Mouse (Mus musculus): ENCODE results near the gene Ncor2. TPM values are rescaled to one million over a fixed set of nuclear protein-coding genes. Genes with fewer than 3 reads are reported as not detected.

Ncor2 gene
- polyA plus RNA-seq, 1 experiment from 2014 or later = 27.5 TPM

DNA sequence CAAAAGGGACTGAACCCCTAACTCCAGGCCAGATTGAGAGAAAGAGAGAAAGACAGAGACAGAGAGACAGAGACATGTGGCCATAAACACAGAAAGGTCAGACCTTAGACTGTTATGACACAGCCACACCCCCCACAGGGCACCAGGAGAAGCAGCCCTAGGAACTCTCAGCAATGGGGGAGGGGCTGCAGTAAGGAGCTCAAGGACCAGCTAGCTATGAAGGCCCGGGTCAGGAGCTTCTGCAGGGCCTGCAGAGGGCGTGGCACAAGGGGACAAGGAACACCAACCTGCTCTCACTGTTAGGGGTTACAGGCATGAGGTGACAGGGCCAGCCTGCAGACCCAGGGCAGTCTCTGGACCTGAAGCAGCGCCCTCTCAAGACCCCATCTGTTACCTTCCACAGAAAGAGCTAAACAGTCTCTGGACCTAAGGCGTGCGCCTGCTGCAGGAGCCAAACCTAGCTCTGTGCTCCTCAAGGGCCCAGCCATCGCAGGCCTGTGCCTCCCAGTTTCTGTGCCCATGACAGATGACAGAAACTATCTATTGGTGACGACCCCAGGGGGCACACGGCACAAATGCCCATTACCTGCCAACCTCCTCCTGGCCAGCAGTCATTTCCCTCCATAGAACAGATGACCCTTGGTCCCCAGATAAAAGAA lies 21.5 kb downstream of the Ncor2 start:
- no peak for DNase-seq (ENCODE audit: low spot score)
- Histone ChIP-seq H3K9me3 (ENCODE audit: control insufficient read depth, low read length) (no peaks in the 10 kb centered on the region), H3K27ac (ENCODE audit: low read depth) (peak overlapping the region; percentile 18; the same call in 1 of the 2 replicates), H3K4me3 (ENCODE audit: low read depth, low read length) (no peak overlapping the region), H3K4me1 (replicated peaks; ENCODE audit: control insufficient read depth, insufficient read depth, low read length) (peaks cover 69% of the 10 kb centered on the region), H3K36me3 (ENCODE audit: control insufficient read depth, insufficient read depth, low read length) (peaks cover 5% of the 10 kb centered on the region; the same call in 1 of the 2 replicates), H3K4me2 (ENCODE audit: low read length) (no peak overlapping the region; the same call in 1 of the 2 replicates), H3K9ac (ENCODE audit: low read length) (no peak overlapping the region), H3K27me3 (replicated peaks; ENCODE audit: control insufficient read depth, insufficient read depth, low read length) (no peaks in the 10 kb centered on the region)
- 48% methylated on average over 8 of the region's 8 CpGs for WGBS
- ATAC-seq (replicated peaks; ENCODE audit: low FRiP score, low TSS enrichment, low read depth) = no peak

GRCm38 (mm10) chr5:125156418-125157205 lies 22.4 kb downstream of the Ncor2 start:
- no peak overlapping the region for H3K9ac ChIP-seq (ENCODE audit: low read length)
- DNase-seq (ENCODE audit: low spot score) = no peak

GRCm38 (mm10) chr5:125155451-125155850 lies 23.6 kb downstream of the Ncor2 start:
- 81% methylated on average over 4 of the region's 4 CpGs for WGBS
- Histone ChIP-seq H3K27ac (ENCODE audit: low read depth) (no peak overlapping the region), H3K4me1 (replicated peaks; ENCODE audit: control insufficient read depth, insufficient read depth, low read length) (peaks cover 78% of the 10 kb centered on the region), H3K36me3 (ENCODE audit: control insufficient read depth, insufficient read depth, low read length) (no peaks in the 10 kb centered on the region), H3K9me3 (ENCODE audit: control insufficient read depth, low read length) (no peaks in the 10 kb centered on the region), H3K4me3 (ENCODE audit: low read depth, low read length) (no peak overlapping the region), H3K27me3 (replicated peaks; ENCODE audit: control insufficient read depth, insufficient read depth, low read length) (no peaks in the 10 kb centered on the region), H3K9ac (ENCODE audit: low read length) (no peak overlapping the region), H3K4me2 (ENCODE audit: low read length) (no peak overlapping the region)
- ATAC-seq (replicated peaks; ENCODE audit: low FRiP score, low TSS enrichment, low read depth) (no peak), DNase-seq (ENCODE audit: low spot score) (no peak)

More at GRCm38 (mm10) chr5:125156418-125157205, 22.4 kb downstream of the Ncor2 start:
- Histone ChIP-seq H3K4me3 (ENCODE audit: low read depth, low read length) (no peak overlapping the region), H3K27ac (ENCODE audit: low read depth) (no peak overlapping the region), H3K4me2 (ENCODE audit: low read length) (no peak overlapping the region; the same call in 1 of the 2 replicates), H3K4me1 (replicated peaks; ENCODE audit: control insufficient read depth, insufficient read depth, low read length) (peaks cover 71% of the 10 kb centered on the region), H3K9me3 (ENCODE audit: control insufficient read depth, low read length) (no peaks in the 10 kb centered on the region), H3K36me3 (ENCODE audit: control insufficient read depth, insufficient read depth, low read length) (peaks cover 5% of the 10 kb centered on the region; the same call in 1 of the 2 replicates), H3K27me3 (replicated peaks; ENCODE audit: control insufficient read depth, insufficient read depth, low read length) (no peaks in the 10 kb centered on the region)
- 69% methylated on average over 22 of the region's 22 CpGs for WGBS
- no peak for ATAC-seq (replicated peaks; ENCODE audit: low FRiP score, low TSS enrichment, low read depth)

DNA sequence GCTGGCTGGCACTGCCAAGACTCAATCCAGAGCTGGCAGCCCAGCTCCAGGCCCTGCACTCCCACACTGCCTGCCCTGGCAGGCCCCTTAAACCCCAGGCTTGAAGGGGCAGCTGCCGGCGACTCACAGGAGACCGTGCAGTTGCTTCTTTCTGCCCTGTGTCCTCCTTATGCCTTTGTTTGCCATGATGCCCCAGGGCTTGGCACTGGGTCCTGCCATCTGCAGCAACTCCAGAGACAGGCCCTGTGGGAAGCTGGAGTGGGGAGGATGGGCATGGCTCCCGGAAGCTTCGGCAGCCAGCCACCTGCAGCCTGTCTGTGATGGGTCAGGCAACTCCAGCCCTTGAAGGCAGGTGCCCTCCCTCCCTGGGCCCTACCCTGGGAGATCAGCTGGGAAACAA lies 24.0 kb downstream of the Ncor2 start:
- ATAC-seq (replicated peaks; ENCODE audit: low FRiP score, low TSS enrichment, low read depth) (no peak), DNase-seq (ENCODE audit: low spot score) (no peak)
- H3K36me3 ChIP-seq (ENCODE audit: control insufficient read depth, insufficient read depth, low read length) = 0 out of 2 replicates have a peak, but pooled peaks cover 4% of the 10 kb centered on the region
- no peak overlapping the region for H3K4me3 ChIP-seq (ENCODE audit: low read depth, low read length)
- H3K9me3 ChIP-seq (ENCODE audit: control insufficient read depth, low read length) = no peaks in the 10 kb centered on the region
- 67% methylated on average over 5 of the region's 5 CpGs for WGBS
- no peak overlapping the region for H3K9ac ChIP-seq (ENCODE audit: low read length)
- H3K27ac ChIP-seq (ENCODE audit: low read depth) = no peak overlapping the region
- H3K27me3 ChIP-seq (replicated peaks; ENCODE audit: control insufficient read depth, insufficient read depth, low read length) = no peaks in the 10 kb centered on the region
- H3K4me2 ChIP-seq (ENCODE audit: low read length) = no peak overlapping the region
- peaks cover 74% of the 10 kb centered on the region for H3K4me1 ChIP-seq (replicated peaks; ENCODE audit: control insufficient read depth, insufficient read depth, low read length)

- Histone ChIP-seq H3K4me3 (ENCODE audit: low read depth, low read length) (no peak overlapping the region), H3K4me2 (ENCODE audit: low read length) (no peak overlapping the region), H3K27me3 (replicated peaks; ENCODE audit: control insufficient read depth, insufficient read depth, low read length) (no peaks in the 10 kb centered on the region), H3K9me3 (ENCODE audit: control insufficient read depth, low read length) (no peaks in the 10 kb centered on the region), H3K9ac (ENCODE audit: low read length) (no peak overlapping the region), H3K27ac (ENCODE audit: low read depth) (no peak overlapping the region), H3K4me1 (replicated peaks; ENCODE audit: control insufficient read depth, insufficient read depth, low read length) (peaks cover 69% of the 10 kb centered on the region), H3K36me3 (ENCODE audit: control insufficient read depth, insufficient read depth, low read length) (0 out of 2 replicates have a peak, but pooled peaks cover 7% of the 10 kb centered on the region)
- 79% methylated on average over 5 of the region's 5 CpGs for WGBS
- DNase-seq (ENCODE audit: low spot score) (no peak), ATAC-seq (replicated peaks; ENCODE audit: low FRiP score, low TSS enrichment, low read depth) (no peak)
Measured at GRCm38 (mm10) chr5:125154178-125154577, 24.8 kb downstream of the Ncor2 start.

DNA sequence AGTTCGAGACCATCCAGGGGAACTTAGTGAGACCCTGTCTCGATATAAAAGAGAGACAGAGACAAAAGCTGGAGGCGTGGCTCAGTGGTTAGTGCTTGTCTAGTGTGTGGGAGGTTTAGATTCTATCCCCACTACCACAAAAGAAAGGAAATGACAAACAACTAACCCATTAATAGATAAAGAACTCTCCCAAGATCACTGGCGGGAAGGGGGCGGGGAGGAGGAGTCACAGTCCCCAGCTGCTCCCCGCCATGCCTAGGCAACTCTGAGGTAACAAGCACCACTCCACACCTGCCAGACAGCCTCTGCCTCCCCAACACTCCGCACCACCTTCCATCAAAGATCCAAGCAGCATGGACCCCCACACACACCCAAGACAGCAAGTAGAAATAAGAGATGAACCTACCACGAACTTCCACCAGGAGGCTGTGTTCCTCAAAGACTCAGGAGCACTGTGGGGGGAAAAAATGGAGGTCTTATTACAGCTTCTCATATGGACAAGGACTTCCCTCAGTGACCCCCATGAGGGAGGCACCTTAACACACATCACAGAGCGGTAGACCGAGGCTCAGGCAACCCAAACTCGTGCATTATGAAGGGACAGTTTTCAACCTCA lies 25.7 kb downstream of the Ncor2 start:
- no peak overlapping the region for H3K27ac ChIP-seq (ENCODE audit: low read depth)
- peaks cover 69% of the 10 kb centered on the region for H3K4me1 ChIP-seq (replicated peaks; ENCODE audit: control insufficient read depth, insufficient read depth, low read length)
- 0 out of 2 replicates have a peak, but pooled peaks cover 7% of the 10 kb centered on the region for H3K36me3 ChIP-seq (ENCODE audit: control insufficient read depth, insufficient read depth, low read length)
- no peak overlapping the region for H3K4me2 ChIP-seq (ENCODE audit: low read length)
- ATAC-seq (replicated peaks; ENCODE audit: low FRiP score, low TSS enrichment, low read depth) = no peak
- no peak for DNase-seq (ENCODE audit: low spot score)
- no peak overlapping the region for H3K9ac ChIP-seq (ENCODE audit: low read length)
- 89% methylated on average over 11 of the region's 11 CpGs for WGBS
- H3K27me3 ChIP-seq (replicated peaks; ENCODE audit: control insufficient read depth, insufficient read depth, low read length) = no peaks in the 10 kb centered on the region
- no peak overlapping the region for H3K4me3 ChIP-seq (ENCODE audit: low read depth, low read length)
- H3K9me3 ChIP-seq (ENCODE audit: control insufficient read depth, low read length) = no peaks in the 10 kb centered on the region

DNA sequence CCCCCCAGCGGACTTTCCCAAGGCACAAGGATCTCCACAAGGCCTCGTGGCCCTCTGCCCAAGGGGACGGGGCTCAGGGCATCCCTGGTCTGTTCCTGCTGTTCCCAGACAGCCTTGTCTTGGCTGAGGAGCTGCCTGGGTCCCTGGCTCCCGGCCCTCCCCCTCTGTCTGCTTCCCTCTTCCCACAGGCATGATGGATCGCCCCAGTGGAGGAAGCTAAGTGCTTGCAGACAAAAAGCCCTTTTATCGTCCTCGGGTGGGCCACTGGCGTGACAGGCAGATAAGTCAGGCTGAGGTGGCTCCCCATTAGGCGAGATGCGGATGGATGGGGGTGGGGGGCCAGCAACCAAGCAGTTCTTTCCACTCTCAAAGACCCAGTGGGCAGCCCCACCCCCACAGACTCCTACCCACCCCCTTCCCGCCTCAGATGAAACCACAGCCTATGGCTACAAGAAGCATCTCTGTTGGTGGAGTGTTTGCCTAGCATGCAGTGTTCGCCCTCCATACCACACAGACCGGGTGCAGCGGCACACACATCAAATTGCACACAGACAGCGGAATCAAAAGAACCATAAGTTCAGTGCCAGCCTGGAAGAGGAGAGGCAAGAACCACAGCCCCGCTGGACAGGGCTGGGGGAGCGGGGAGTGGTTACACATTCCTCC lies 27.0 kb downstream of the Ncor2 start:
- H3K4me2 ChIP-seq (ENCODE audit: low read length) = peak overlapping the region; percentile 26
- no peaks in the 10 kb centered on the region for H3K9me3 ChIP-seq (ENCODE audit: control insufficient read depth, low read length)
- peak; percentile 81 for DNase-seq (ENCODE audit: low spot score)
- no peak overlapping the region for H3K9ac ChIP-seq (ENCODE audit: low read length)
- H3K27ac ChIP-seq (ENCODE audit: low read depth) = peak overlapping the region; percentile 67
- H3K4me3 ChIP-seq (ENCODE audit: low read depth, low read length) = no peak overlapping the region
- H3K27me3 ChIP-seq (replicated peaks; ENCODE audit: control insufficient read depth, insufficient read depth, low read length) = no peaks in the 10 kb centered on the region
- whole genome bisulfite sequencing = 13% methylated on average over 17 of the region's 17 CpGs
- peaks cover 57% of the 10 kb centered on the region for H3K4me1 ChIP-seq (replicated peaks; ENCODE audit: control insufficient read depth, insufficient read depth, low read length)
- H3K36me3 ChIP-seq (ENCODE audit: control insufficient read depth, insufficient read depth, low read length) = 0 out of 2 replicates have a peak, but pooled peaks cover 7% of the 10 kb centered on the region
- ATAC-seq (replicated peaks; ENCODE audit: low FRiP score, low TSS enrichment, low read depth) = peak; percentile 71

DNA sequence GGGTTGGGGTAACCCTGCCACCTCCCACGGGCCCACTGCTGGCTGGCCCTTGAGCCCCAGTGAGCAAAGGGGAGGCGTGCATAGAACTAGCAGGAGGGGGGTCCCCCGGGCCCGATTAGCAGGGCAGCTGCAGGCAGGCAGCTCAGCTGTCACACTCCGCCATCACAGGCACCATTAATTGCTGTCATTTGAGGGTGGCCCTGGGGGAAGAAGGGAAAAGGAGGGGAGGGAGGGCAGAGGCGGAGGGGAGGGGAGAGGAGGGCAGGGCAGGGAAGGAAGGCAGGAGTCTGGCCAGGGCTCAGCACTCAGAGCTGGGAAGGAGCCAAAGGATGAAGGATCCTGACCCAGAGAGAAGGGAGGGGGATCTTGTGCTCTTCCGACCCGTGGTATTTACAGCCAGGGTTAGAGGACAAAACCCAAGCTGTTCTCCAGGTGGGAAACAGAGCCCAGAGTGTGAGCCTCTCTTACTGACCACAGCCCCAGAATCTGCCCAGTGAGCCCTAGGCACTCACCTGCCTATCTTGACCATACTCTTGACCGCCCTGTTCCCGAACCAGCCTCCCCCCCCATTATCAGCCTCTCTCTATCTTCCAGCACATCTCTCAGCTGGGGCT lies 28.0 kb downstream of the Ncor2 start:
- no peaks in the 10 kb centered on the region for H3K27me3 ChIP-seq (replicated peaks; ENCODE audit: control insufficient read depth, insufficient read depth, low read length)
- H3K27ac ChIP-seq (ENCODE audit: low read depth) = peak overlapping the region; percentile 67
- 26% methylated on average over 10 of the region's 10 CpGs for WGBS
- peak overlapping the region; percentile 26 for H3K4me2 ChIP-seq (ENCODE audit: low read length)
- H3K4me1 ChIP-seq (replicated peaks; ENCODE audit: control insufficient read depth, insufficient read depth, low read length) = peaks cover 49% of the 10 kb centered on the region
- no peaks in the 10 kb centered on the region for H3K9me3 ChIP-seq (ENCODE audit: control insufficient read depth, low read length)
- H3K36me3 ChIP-seq (ENCODE audit: control insufficient read depth, insufficient read depth, low read length) = 0 out of 2 replicates have a peak, but pooled peaks cover 7% of the 10 kb centered on the region
- no peak overlapping the region for H3K9ac ChIP-seq (ENCODE audit: low read length)
- DNase-seq (ENCODE audit: low spot score) (no peak), ATAC-seq (replicated peaks; ENCODE audit: low FRiP score, low TSS enrichment, low read depth) (peak; percentile 17; the same call in 1 of the 2 replicates)
- no peak overlapping the region for H3K4me3 ChIP-seq (ENCODE audit: low read depth, low read length)
